Mouse (Mus musculus) embryonic facial prominence, embryonic 11.5 days (tissue): ENCODE measurements at regions not wholly inside any gene's neighbourhood (a gene's known extent, or its start where the extent isn't known, plus 50 kb on each side); places are given as distances from the start of the nearest gene placed in this dataset.

Experiments used
- ATAC-seq: fragments of 200-750 bp; cut with Nextera tagmentation; replicated peaks from 2 replicates; pipeline ENCODE4 v1.8.0; 2017; ENCODE audit warnings: low read depth; ENCODE audit not compliant: insufficient number of reproducible peaks, low FRiP score, low TSS enrichment
- DNase-seq: peaks from one replicate; pipeline ENCODE4 v3.0.0-alpha.2; 2015; ENCODE audit warnings: low spot score
- H3K27ac ChIP-seq: fragments of 300-500 bp; sonication (generic); replicated peaks from 2 replicates; pipeline ENCODE4 v1.5.1; 2014; ENCODE audit warnings: mild to moderate bottlenecking, low read depth, low read length, control low read depth
- H3K27me3 ChIP-seq: fragments of 300-500 bp; sonication (generic); 2 replicates; pipeline ENCODE4 v1.6.1; 2014; ENCODE audit warnings: mild to moderate bottlenecking, low read length, moderate library complexity, mixed read lengths; ENCODE audit not compliant: control insufficient read depth, insufficient read depth
- H3K36me3 ChIP-seq: fragments of 300-500 bp; sonication (generic); replicated peaks from 2 replicates; pipeline ENCODE4 v1.6.1; 2014; ENCODE audit warnings: low read depth, mild to moderate bottlenecking, low read length, moderate library complexity, mixed read lengths; ENCODE audit not compliant: control insufficient read depth, insufficient read depth
- H3K4me1 ChIP-seq: fragments of 300-500 bp; sonication (generic); 2 replicates; pipeline ENCODE4 v1.6.1; 2014; ENCODE audit warnings: low read length, mixed read lengths; ENCODE audit not compliant: control insufficient read depth, insufficient read depth
- H3K4me2 ChIP-seq: fragments of 300-500 bp; sonication (generic); 2 replicates; pipeline ENCODE4 v1.6.1; 2014; ENCODE audit warnings: low read depth, mild to moderate bottlenecking, control low read depth, low read length, moderate library complexity
- H3K4me3 ChIP-seq: fragments of 300-500 bp; sonication (generic); 2 replicates; pipeline ENCODE4 v1.5.1; 2014; ENCODE audit warnings: low read depth, low read length, control low read depth
- H3K9ac ChIP-seq: fragments of 300-500 bp; sonication (generic); replicated peaks from 2 replicates; pipeline ENCODE4 v1.6.1; 2014; ENCODE audit warnings: mild to moderate bottlenecking, control low read depth, low read length
- H3K9me3 ChIP-seq: fragments of 300-500 bp; sonication (generic); replicated peaks from 2 replicates; pipeline ENCODE4 v1.6.1; 2016; ENCODE audit warnings: mild to moderate bottlenecking, low read length, inconsistent platforms, mixed read lengths; ENCODE audit not compliant: control insufficient read depth
- WGBS: fragments of 180-500 bp; shearing (Covaris S2); extraction: QIAGEN DNeasy Blood & Tissue Kit; methylation state at CpG from one replicate; pipeline ENCODE4 v1.1.7; 2014; 5-methylcytosine and 5-hydroxymethylcytosine counted together

- DNase-seq (no peak), ATAC-seq (no peak)
- WGBS: 61% methylated on average over 9 of the region's 9 CpGs
- H3K36me3 ChIP-seq: no peaks in the 10 kb centered on the region
- H3K4me2 ChIP-seq: no peak overlapping the region
- no peaks in the 10 kb centered on the region for H3K27me3 ChIP-seq
- H3K4me1 ChIP-seq: no peaks in the 10 kb centered on the region
- no peak overlapping the region for H3K9ac ChIP-seq
- H3K27ac ChIP-seq: no peak overlapping the region
- no peaks in the 10 kb centered on the region for H3K9me3 ChIP-seq
- no peak overlapping the region for H3K4me3 ChIP-seq
Measured at GRCm38 (mm10) chr4:29119480-29120153, 306.7 kb downstream of the Epha7 start.

GRCm38 (mm10) chr4:29123697-29124377 lies 310.9 kb downstream of the Epha7 start:
- DNase-seq: no peak
- Histone ChIP-seq H3K36me3 (no peaks in the 10 kb centered on the region), H3K4me3 (no peak overlapping the region), H3K4me1 (no peaks in the 10 kb centered on the region), H3K4me2 (no peak overlapping the region), H3K27me3 (no peaks in the 10 kb centered on the region), H3K9me3 (no peaks in the 10 kb centered on the region), H3K9ac (no peak overlapping the region), H3K27ac (no peak overlapping the region)
- no peak for ATAC-seq
- WGBS: 90% methylated on average over 8 of the region's 8 CpGs

GRCm38 (mm10) chr4:29130485-29130884 lies 317.6 kb downstream of the Epha7 start:
- H3K9me3 ChIP-seq: no peaks in the 10 kb centered on the region
- H3K4me1 ChIP-seq: no peaks in the 10 kb centered on the region
- no peak overlapping the region for H3K9ac ChIP-seq
- no peak for ATAC-seq
- no peak overlapping the region for H3K4me3 ChIP-seq
- H3K27ac ChIP-seq: no peak overlapping the region
- H3K36me3 ChIP-seq: no peaks in the 10 kb centered on the region
- H3K27me3 ChIP-seq: no peaks in the 10 kb centered on the region
- no peak overlapping the region for H3K4me2 ChIP-seq
- DNase-seq: no peak

- no peak overlapping the region for H3K4me3 ChIP-seq
- H3K9ac ChIP-seq: no peak overlapping the region
- DNase-seq (no peak), ATAC-seq (no peak)
- H3K4me2 ChIP-seq: no peak overlapping the region
- no peaks in the 10 kb centered on the region for H3K4me1 ChIP-seq
- no peaks in the 10 kb centered on the region for H3K9me3 ChIP-seq
- WGBS: 77% methylated on average over 21 of the region's 21 CpGs
- no peaks in the 10 kb centered on the region for H3K36me3 ChIP-seq
- no peak overlapping the region for H3K27ac ChIP-seq
- no peaks in the 10 kb centered on the region for H3K27me3 ChIP-seq
Measured at GRCm38 (mm10) chr4:29133404-29134307, 320.7 kb downstream of the Epha7 start.

GRCm38 (mm10) chr4:29135685-29136385 lies 322.9 kb downstream of the Epha7 start:
- Histone ChIP-seq H3K9ac (no peak overlapping the region), H3K27ac (no peak overlapping the region), H3K4me3 (no peak overlapping the region), H3K9me3 (no peaks in the 10 kb centered on the region), H3K36me3 (no peaks in the 10 kb centered on the region), H3K4me1 (no peaks in the 10 kb centered on the region), H3K4me2 (no peak overlapping the region), H3K27me3 (no peaks in the 10 kb centered on the region)
- no peak for DNase-seq
- 16% methylated on average over 5 of the region's 5 CpGs for WGBS
- no peak for ATAC-seq

GRCm38 (mm10) chr4:29138771-29139301 lies 325.9 kb downstream of the Epha7 start:
- Histone ChIP-seq H3K27ac (no peak overlapping the region), H3K9me3 (no peaks in the 10 kb centered on the region), H3K9ac (no peak overlapping the region), H3K27me3 (no peaks in the 10 kb centered on the region), H3K4me3 (no peak overlapping the region), H3K4me2 (no peak overlapping the region), H3K4me1 (no peaks in the 10 kb centered on the region), H3K36me3 (no peaks in the 10 kb centered on the region)
- ATAC-seq: no peak
- WGBS: 76% methylated on average over 8 of the region's 8 CpGs
- DNase-seq: no peak

- Histone ChIP-seq H3K36me3 (no peaks in the 10 kb centered on the region), H3K4me2 (no peak overlapping the region), H3K9me3 (no peaks in the 10 kb centered on the region), H3K27ac (no peak overlapping the region), H3K4me3 (no peak overlapping the region), H3K9ac (no peak overlapping the region), H3K27me3 (no peaks in the 10 kb centered on the region), H3K4me1 (no peaks in the 10 kb centered on the region)
- DNase-seq (no peak), ATAC-seq (no peak)
- 91% methylated on average over 1 of the region's 1 CpGs for WGBS
Measured at GRCm38 (mm10) chr4:29143415-29143814, 330.5 kb downstream of the Epha7 start.
